Mouse (Mus musculus) hindbrain, embryonic 12.5 days (tissue): ENCODE measurements around the gene Syn1. TPM values are rescaled to one million over a fixed set of nuclear protein-coding genes. Genes with fewer than 3 reads are reported as not detected.

Experiments
- ATAC-seq: fragments of 200-750 bp; cut with Nextera tagmentation; 2 replicates; pipeline ENCODE4 v1.8.0; 2017; ENCODE audit warnings: moderate TSS enrichment; ENCODE audit not compliant: low FRiP score
- H3K27ac ChIP-seq: fragments of 300-500 bp; sonication (generic); 2 replicates; pipeline ENCODE4 v1.5.1; 2016; ENCODE audit warnings: mild to moderate bottlenecking
- H3K27me3 ChIP-seq: fragments of 300-500 bp; sonication (generic); 2 replicates; pipeline ENCODE4 v1.6.1; 2016; ENCODE audit warnings: mild to moderate bottlenecking
- H3K36me3 ChIP-seq: fragments of 300-500 bp; sonication (generic); 2 replicates; pipeline ENCODE4 v1.6.1; 2016; ENCODE audit warnings: mild to moderate bottlenecking
- H3K4me1 ChIP-seq: fragments of 300-500 bp; sonication (generic); 2 replicates; pipeline ENCODE4 v1.6.1; 2016
- H3K4me2 ChIP-seq: fragments of 300-500 bp; sonication (generic); replicated peaks from 2 replicates; pipeline ENCODE4 v1.6.1; 2016; ENCODE audit warnings: mild to moderate bottlenecking
- H3K4me3 ChIP-seq: fragments of 300-500 bp; sonication (generic); 2 replicates; pipeline ENCODE4 v1.5.1; 2016; ENCODE audit warnings: mild to moderate bottlenecking
- H3K9ac ChIP-seq: fragments of 300-500 bp; sonication (generic); 2 replicates; pipeline ENCODE4 v1.6.1; 2016; ENCODE audit warnings: mild to moderate bottlenecking, moderate library complexity
- H3K9me3 ChIP-seq: fragments of 300-500 bp; sonication (generic); replicated peaks from 2 replicates; pipeline ENCODE4 v1.6.1; 2016; ENCODE audit warnings: mild to moderate bottlenecking
- WGBS: fragments of 180-500 bp; shearing (Covaris S2); methylation state at CpG from one replicate; pipeline ENCODE4 v1.1.7; 2016; 5-methylcytosine and 5-hydroxymethylcytosine counted together
- microRNA-seq: library from miRNA; unstranded; fragments of <30 nt; microRNA quantifications from one replicate; pipeline ENCODE4, GENCODE M21; 2017
- polyA plus RNA-seq: library from polyadenylated mRNA; unstranded; fragments of >200 nt; fragmentation: Nextera tagmentation; extraction: Ambion mirVana; gene quantifications from 2 replicates; pipeline ENCODE4 v1.2.1, GENCODE M21; 2016

Syn1 gene
- polyA plus RNA-seq, 1 experiment from 2014 or later: 22.5 TPM

DNA sequence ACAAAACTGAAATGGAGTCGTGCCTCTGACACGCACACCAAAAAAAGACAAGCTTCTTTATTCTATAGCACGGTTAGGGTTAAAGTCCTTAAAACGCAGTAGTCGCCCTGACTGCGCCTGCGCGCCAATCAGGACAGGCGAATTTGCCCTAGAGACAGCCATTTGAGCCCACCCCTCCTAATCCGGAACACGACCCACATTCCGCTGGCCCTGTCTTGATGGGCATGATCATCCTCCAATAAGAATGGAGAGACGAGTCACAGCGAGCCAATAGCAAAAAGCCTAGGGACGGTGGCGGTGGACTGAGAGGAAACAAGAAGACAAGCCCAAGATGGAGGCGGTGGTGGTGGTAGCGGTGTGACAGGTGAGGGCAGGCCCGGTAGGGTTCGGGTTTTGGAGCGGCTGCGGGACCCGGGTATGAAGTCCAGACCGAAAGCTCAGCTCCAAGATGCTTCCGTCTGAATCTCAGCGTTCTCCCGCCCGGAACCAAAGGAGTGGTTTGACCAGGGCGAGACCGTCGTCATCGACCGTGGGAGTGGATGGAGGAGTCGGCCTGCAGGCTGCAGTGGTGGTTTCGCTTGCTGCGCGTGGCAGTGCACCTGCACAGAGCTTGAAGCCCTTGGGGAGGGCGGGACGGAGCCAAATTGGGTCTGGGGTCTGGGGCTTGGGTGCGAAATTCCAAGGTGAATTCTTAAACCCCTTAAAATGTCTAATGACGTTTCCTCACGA, 72.4 kb downstream of the Syn1 start:
- H3K27me3 ChIP-seq: no peaks in the 10 kb centered on the region
- H3K36me3 ChIP-seq: peaks cover 20% of the 10 kb centered on the region
- peak; percentile 98 for ATAC-seq
- peak overlapping the region; percentile 58 for H3K4me3 ChIP-seq
- H3K4me2 ChIP-seq: peak overlapping the region; percentile 59
- H3K9ac ChIP-seq: peak overlapping the region; percentile 74
- 20% methylated on average over 42 of the region's 42 CpGs for WGBS
- no peaks in the 10 kb centered on the region for H3K9me3 ChIP-seq
- peaks cover 14% of the 10 kb centered on the region for H3K4me1 ChIP-seq
- peak overlapping the region; percentile 67 for H3K27ac ChIP-seq

- H3K9ac ChIP-seq: no peak overlapping the region
- H3K4me3 ChIP-seq: 0 out of 2 replicates have a peak overlapping the region, but pooled peaks have one; percentile 58
- WGBS: 18% methylated on average over 2 of the region's 2 CpGs
- peaks cover 14% of the 10 kb centered on the region for H3K4me1 ChIP-seq
- peak overlapping the region; percentile 48 for H3K27ac ChIP-seq
- no peaks in the 10 kb centered on the region for H3K27me3 ChIP-seq
- no peaks in the 10 kb centered on the region for H3K9me3 ChIP-seq
- peaks cover 18% of the 10 kb centered on the region for H3K36me3 ChIP-seq
- peak; percentile 33 for ATAC-seq
- H3K4me2 ChIP-seq: peak overlapping the region; percentile 39
Measured at GRCm38 (mm10) chrX:20847816-20848215, 73.0 kb downstream of the Syn1 start.

GRCm38 (mm10) chrX:20847232-20847631, 73.6 kb downstream of the Syn1 start:
- Histone ChIP-seq H3K27me3 (no peaks in the 10 kb centered on the region), H3K4me2 (no peak overlapping the region), H3K27ac (no peak overlapping the region; the same call in 1 of the 2 replicates), H3K4me3 (no peak overlapping the region), H3K4me1 (peaks cover 14% of the 10 kb centered on the region), H3K36me3 (peaks cover 18% of the 10 kb centered on the region), H3K9ac (no peak overlapping the region), H3K9me3 (no peaks in the 10 kb centered on the region)
- 96% methylated on average over 3 of the region's 3 CpGs for WGBS
- no peak for ATAC-seq

- Histone ChIP-seq H3K27me3 (no peaks in the 10 kb centered on the region), H3K4me3 (no peak overlapping the region), H3K36me3 (no peaks in the 10 kb centered on the region), H3K9ac (no peak overlapping the region), H3K27ac (no peak overlapping the region), H3K9me3 (no peaks in the 10 kb centered on the region), H3K4me1 (no peaks in the 10 kb centered on the region), H3K4me2 (no peak overlapping the region)
- ATAC-seq: 0 out of 2 replicates have a peak, but pooled peaks have one; percentile 38
- 33% methylated on average over 5 of the region's 5 CpGs for WGBS
Measured at GRCm38 (mm10) chrX:20828934-20829333, 91.9 kb downstream of the Syn1 start.

DNA sequence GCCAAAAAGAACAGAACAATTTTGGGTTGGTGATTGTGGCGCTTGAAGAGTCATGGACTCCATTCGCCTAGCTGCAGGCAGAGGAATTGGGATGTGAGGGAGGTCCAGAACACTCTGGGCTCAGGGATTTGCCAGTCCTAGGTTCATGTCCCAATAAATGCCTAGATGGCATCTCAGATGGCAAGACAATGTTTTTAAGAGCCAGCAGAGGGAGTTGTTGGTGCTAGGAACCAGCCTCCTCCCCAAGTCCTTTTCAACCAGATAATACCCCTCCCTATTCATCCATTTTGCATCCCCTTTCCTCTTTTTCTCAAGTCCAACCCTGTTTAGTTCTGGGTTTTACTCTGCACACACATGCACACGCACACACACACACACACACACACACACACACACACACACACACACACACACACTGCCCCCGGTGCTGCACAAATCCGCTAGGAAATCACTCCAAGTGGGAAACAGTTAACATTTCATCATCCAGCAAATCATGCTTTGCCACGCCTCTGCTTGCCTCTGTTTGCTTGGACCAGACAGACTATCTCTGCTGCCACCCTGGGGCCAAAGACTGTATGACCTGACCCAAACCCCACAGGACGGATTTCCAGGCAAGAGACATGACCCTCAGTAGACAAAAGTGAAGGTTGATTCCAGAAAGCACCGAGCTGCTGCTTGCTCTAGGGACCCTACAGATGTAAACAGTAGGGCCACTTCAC, 100.9 kb downstream of the Syn1 start:
- Histone ChIP-seq H3K4me2 (peak overlapping the region; percentile 40), H3K36me3 (no peaks in the 10 kb centered on the region), H3K9ac (peak overlapping the region; percentile 43; the same call in 1 of the 2 replicates), H3K27me3 (no peaks in the 10 kb centered on the region), H3K4me3 (peak overlapping the region; percentile 15; the same call in 1 of the 2 replicates), H3K9me3 (no peaks in the 10 kb centered on the region), H3K27ac (peak overlapping the region; percentile 73), H3K4me1 (no peaks in the 10 kb centered on the region)
- peak; percentile 66 for ATAC-seq
- WGBS: 59% methylated on average over 8 of the region's 8 CpGs

DNA sequence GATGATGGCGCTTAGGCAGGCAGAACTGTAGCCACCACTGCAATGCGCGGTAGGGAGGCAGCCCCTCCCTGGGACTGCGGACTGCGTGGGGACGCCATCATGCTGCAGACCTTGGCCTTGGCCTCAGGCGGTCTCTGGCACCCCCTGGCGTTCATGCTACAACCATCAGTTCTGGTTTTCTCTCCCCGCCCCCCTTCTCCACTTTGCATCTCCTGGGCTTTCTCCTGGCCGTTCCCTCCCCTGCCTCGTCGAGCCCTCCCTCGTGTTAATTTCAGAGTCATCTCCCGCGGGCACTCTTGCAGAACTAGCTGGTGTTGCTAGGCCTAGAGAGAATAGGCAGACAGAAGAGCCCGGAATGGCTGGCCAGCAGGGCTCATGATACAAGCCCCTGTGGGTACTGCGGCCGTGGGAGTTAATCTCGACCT, 101.6 kb downstream of the Syn1 start:
- ATAC-seq: peak; percentile 96
- Histone ChIP-seq H3K27ac (peak overlapping the region; percentile 73), H3K4me3 (peak overlapping the region; percentile 15), H3K4me2 (peak overlapping the region; percentile 40), H3K9me3 (no peaks in the 10 kb centered on the region), H3K36me3 (no peaks in the 10 kb centered on the region), H3K9ac (peak overlapping the region; percentile 43; the same call in 1 of the 2 replicates), H3K4me1 (no peaks in the 10 kb centered on the region), H3K27me3 (no peaks in the 10 kb centered on the region)
- 21% methylated on average over 18 of the region's 19 CpGs for WGBS

GRCm38 (mm10) chrX:20816974-20817373, 103.8 kb downstream of the Syn1 start:
- Histone ChIP-seq H3K4me3 (no peak overlapping the region), H3K4me1 (no peaks in the 10 kb centered on the region), H3K4me2 (no peak overlapping the region), H3K27ac (no peak overlapping the region), H3K27me3 (no peaks in the 10 kb centered on the region), H3K36me3 (no peaks in the 10 kb centered on the region), H3K9me3 (no peaks in the 10 kb centered on the region), H3K9ac (no peak overlapping the region)
- ATAC-seq: no peak
- WGBS: 72% methylated on average over 6 of the region's 6 CpGs

Small RNAs within 50 kb of the gene (microRNA-seq; reads per million reads assigned to microRNA genes)
- gene Gm24824: not detected
- not detected for gene Mir5617

Other genes with a start within 250 kb of the Syn1 start
- 159 and 160 TPM in 2 replicates for gene Cdk16, start 233.1 kb downstream of the Syn1 start, polyA plus RNA-seq
- 87.9 and 88.7 TPM in 2 replicates for gene Usp11, start 217.1 kb downstream of the Syn1 start, polyA plus RNA-seq
- gene Araf, start 123.2 kb downstream of the Syn1 start, polyA plus RNA-seq: 154 and 155 TPM in 2 replicates
- gene Timp1, start 50.8 kb downstream of the Syn1 start, polyA plus RNA-seq: 8.8 and 10.7 TPM in 2 replicates
- gene Cfp, start 10.6 kb upstream of the Syn1 start, polyA plus RNA-seq: 3.7 and 5.1 TPM in 2 replicates
- 18.5 and 18.7 TPM in 2 replicates for gene Elk1, start 29.6 kb upstream of the Syn1 start, polyA plus RNA-seq
- 43.9 and 49.7 TPM in 2 replicates for gene Uxt, start 41.0 kb upstream of the Syn1 start, polyA plus RNA-seq
- 9.5 and 10.2 TPM in 2 replicates for gene Zfp182, start 141.3 kb upstream of the Syn1 start, polyA plus RNA-seq
- gene Spaca5, start 147.4 kb upstream of the Syn1 start, polyA plus RNA-seq: not detected in 2 replicates
- gene Zfp300, start 168.5 kb upstream of the Syn1 start, polyA plus RNA-seq: 3.2 and 4.1 TPM in 2 replicates
- gene Ssxa1, start 194.8 kb upstream of the Syn1 start, polyA plus RNA-seq: not detected in 2 replicates